Mouse (Mus musculus) neural tube, embryonic 14.5 days (tissue): ENCODE results near the gene Pdzd4. TPM values are rescaled to one million over a fixed set of nuclear protein-coding genes. Genes with fewer than 3 reads are reported as not detected.
A peak's percentile ranks its signal among the peaks of the same experiment; 100 is the strongest.

Experiments
- ATAC-seq: fragments of 200-750 bp; cut with Nextera tagmentation; 2 replicates; pipeline ENCODE4 v1.8.0; 2017; ENCODE audit warnings: low read depth, mild to moderate bottlenecking, moderate TSS enrichment, moderate library complexity
- H3K27ac ChIP-seq: fragments of 300-500 bp; sonication (generic); 2 replicates; pipeline ENCODE4 v1.5.1; 2014; ENCODE audit warnings: low read depth, mild to moderate bottlenecking, control low read depth, low read length, moderate library complexity, mixed read lengths
- H3K27me3 ChIP-seq: fragments of 300-500 bp; sonication (generic); 2 replicates; pipeline ENCODE4 v1.6.1; 2014; ENCODE audit warnings: low read length; ENCODE audit not compliant: control insufficient read depth, insufficient read depth
- H3K36me3 ChIP-seq: fragments of 300-500 bp; sonication (generic); 2 replicates; pipeline ENCODE4 v1.6.1; 2014; ENCODE audit warnings: low read length, mixed read lengths; ENCODE audit not compliant: control insufficient read depth, insufficient read depth
- H3K4me1 ChIP-seq: fragments of 300-500 bp; sonication (generic); 2 replicates; pipeline ENCODE4 v1.6.1; 2014; ENCODE audit warnings: low read length; ENCODE audit not compliant: control insufficient read depth, insufficient read depth
- H3K4me2 ChIP-seq: fragments of 300-500 bp; sonication (generic); 2 replicates; pipeline ENCODE4 v1.6.1; 2014; ENCODE audit warnings: mild to moderate bottlenecking, low read depth, low read length, control low read depth
- H3K4me3 ChIP-seq: fragments of 300-500 bp; sonication (generic); 2 replicates; pipeline ENCODE4 v1.5.1; 2014; ENCODE audit warnings: low read depth, low read length, control low read depth, mixed read lengths
- H3K9ac ChIP-seq: fragments of 300-500 bp; sonication (generic); replicated peaks from 2 replicates; pipeline ENCODE4 v1.6.1; 2014; ENCODE audit warnings: low read depth, mild to moderate bottlenecking, control low read depth, low read length, mixed read lengths
- H3K9me3 ChIP-seq: fragments of 300-500 bp; sonication (generic); 2 replicates; pipeline ENCODE4 v1.6.1; 2016; ENCODE audit warnings: low read length; ENCODE audit not compliant: control insufficient read depth
- WGBS: fragments of 180-500 bp; shearing (Covaris S2); extraction: QIAGEN DNeasy Blood & Tissue Kit; methylation state at CpG from one replicate; pipeline ENCODE4 v1.1.7; 2014; 5-methylcytosine and 5-hydroxymethylcytosine counted together
- polyA plus RNA-seq: library from polyadenylated mRNA; unstranded; fragments of >200 nt; fragmentation: Nextera tagmentation; extraction: Ambion mirVana; gene quantifications from 2 replicates; pipeline ENCODE4 v1.2.1, GENCODE M21; 2014

Pdzd4 gene
- polyA plus RNA-seq, 1 experiment from 2014 or later, result 6.5 TPM

DNA sequence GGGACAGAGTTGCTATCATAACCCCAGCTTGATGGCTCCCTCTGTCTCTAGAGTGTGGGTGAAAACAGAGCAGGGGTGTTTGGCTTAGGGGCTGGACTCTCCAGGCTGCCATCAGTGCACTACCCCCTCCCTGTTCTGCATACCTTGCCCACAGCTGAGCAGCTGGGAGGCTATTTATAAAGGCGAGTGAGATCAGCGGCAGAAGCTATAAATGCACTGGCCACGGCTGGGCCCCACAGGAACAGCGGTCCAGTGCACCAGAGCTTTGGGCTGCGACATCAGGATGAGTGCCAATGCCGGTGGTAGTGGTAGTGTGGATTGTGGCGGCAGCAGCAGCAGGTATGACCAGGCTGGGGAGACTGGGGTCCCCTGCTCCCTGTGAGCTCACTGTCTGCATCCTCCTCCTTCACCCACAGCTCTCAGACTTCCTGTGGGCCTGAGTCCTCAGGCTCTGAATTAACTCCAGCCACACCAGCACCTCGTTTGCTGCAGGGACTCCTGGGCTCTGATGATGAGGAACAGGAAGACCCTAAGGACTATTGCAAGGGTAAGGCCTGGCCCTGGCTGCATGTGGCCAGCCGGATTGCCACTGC is 50.5 kb downstream of the Pdzd4 start, which contains the start of gene Srpk3:
TSS of gene Srpk3 (plus strand) at position 238 of the 593 bp plus-strand sequence.
- Histone ChIP-seq H3K4me2 (no peak within 1 kb of the TSS), H3K36me3 (peaks cover 9% of the 10 kb centered on the region; the same call in 1 of the 2 replicates), H3K4me1 (no peaks in the 10 kb centered on the region), H3K27me3 (no peaks in the 10 kb centered on the region), H3K27ac (no peak within 1 kb of the TSS), H3K4me3 (no peak within 1 kb of the TSS), H3K9me3 (no peaks in the 10 kb centered on the region), H3K9ac (no peak within 1 kb of the TSS)
- 44% methylated on average over 9 of the region's 9 CpGs for WGBS
- ATAC-seq, result 0 out of 2 replicates have a peak, but pooled peaks have one; percentile 19

DNA sequence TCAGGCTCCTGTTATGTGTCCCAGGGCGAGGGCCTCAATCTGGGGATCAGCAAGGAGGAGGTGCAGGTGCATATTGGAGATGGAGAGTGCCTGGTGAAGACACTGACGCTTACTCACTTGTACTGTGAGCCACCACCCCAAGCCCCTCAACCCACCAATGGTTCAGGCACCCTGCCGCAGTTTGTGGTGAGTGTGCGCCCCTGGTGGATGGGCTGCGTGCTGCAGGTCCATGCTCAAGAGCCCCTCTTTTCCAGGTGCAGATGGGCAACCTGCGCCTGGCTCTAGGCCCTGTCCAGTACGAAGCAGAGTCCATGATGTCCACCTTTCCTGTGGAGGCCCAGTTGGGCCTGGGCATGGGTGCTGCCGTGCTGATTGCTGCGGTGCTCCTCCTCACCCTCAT is 57.5 kb downstream of the Pdzd4 start:
- H3K4me3 ChIP-seq, result no peak overlapping the region
- H3K27ac ChIP-seq, result no peak overlapping the region
- no peak for ATAC-seq
- H3K4me1 ChIP-seq, result no peaks in the 10 kb centered on the region
- 67% methylated on average over 9 of the region's 9 CpGs for WGBS
- H3K4me2 ChIP-seq, result no peak overlapping the region
- H3K27me3 ChIP-seq, result no peaks in the 10 kb centered on the region
- H3K9me3 ChIP-seq, result no peaks in the 10 kb centered on the region
- H3K9ac ChIP-seq, result no peak overlapping the region
- H3K36me3 ChIP-seq, result no peaks in the 10 kb centered on the region

GRCm38 (mm10) chrX:73765311-73765710 is 59.5 kb downstream of the Pdzd4 start:
- 83% methylated on average over 1 of the region's 1 CpGs for WGBS

DNA sequence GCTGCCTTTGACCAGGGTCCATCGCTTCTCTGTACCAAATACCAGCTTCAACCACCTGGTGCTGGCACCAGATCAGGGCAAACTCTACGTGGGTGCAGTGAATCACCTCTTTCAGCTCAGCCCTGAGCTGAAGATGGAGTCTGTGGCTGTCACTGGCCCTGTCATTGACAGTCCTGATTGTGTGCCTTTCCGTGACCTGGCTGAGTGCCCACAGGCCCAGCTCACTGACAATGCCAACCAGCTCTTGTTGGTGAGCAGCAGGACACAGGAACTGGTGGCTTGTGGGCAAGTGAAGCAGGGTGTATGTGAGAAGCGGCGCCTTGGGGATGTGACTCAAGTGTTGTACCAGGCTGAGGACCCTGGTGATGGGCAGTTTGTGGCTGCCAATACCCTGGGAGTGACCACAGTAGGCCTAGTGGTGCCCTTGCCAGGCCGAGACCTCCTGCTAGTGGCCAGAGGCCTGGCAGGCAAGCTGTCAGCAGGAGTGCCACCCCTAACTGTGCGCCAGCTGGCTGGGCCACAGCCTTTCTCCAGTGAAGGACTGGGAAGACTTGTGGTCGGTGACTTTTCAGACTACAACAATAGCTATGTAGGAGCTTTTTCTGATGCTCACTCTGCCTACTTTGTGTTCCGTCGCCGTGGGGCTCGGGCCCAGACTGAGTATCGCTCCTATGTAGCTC is 66.0 kb downstream of the Pdzd4 start:
- Histone ChIP-seq H3K9ac (no peak overlapping the region), H3K9me3 (no peaks in the 10 kb centered on the region), H3K27ac (no peak overlapping the region), H3K27me3 (no peaks in the 10 kb centered on the region), H3K4me2 (no peak overlapping the region), H3K4me3 (no peak overlapping the region), H3K4me1 (no peaks in the 10 kb centered on the region), H3K36me3 (no peaks in the 10 kb centered on the region)
- 87% methylated on average over 13 of the region's 13 CpGs for WGBS
- ATAC-seq, result no peak

More at GRCm38 (mm10) chrX:73765311-73765710, 59.5 kb downstream of the Pdzd4 start:
- no peak for ATAC-seq
- Histone ChIP-seq H3K9ac (no peak overlapping the region), H3K36me3 (no peaks in the 10 kb centered on the region), H3K27me3 (no peaks in the 10 kb centered on the region), H3K4me2 (no peak overlapping the region), H3K4me3 (no peak overlapping the region), H3K27ac (no peak overlapping the region), H3K9me3 (no peaks in the 10 kb centered on the region), H3K4me1 (no peaks in the 10 kb centered on the region)

GRCm38 (mm10) chrX:73756334-73757140 is 68.2 kb downstream of the Pdzd4 start, which contains the start of gene Plxnb3:
Gene Plxnb3, plus strand, starts transcription at chrX:73757090.
- Histone ChIP-seq H3K9me3 (no peaks in the 10 kb centered on the region), H3K4me1 (no peaks in the 10 kb centered on the region), H3K9ac (no peak within 1 kb of the TSS), H3K27ac (no peak within 1 kb of the TSS), H3K36me3 (no peaks in the 10 kb centered on the region), H3K4me3 (no peak within 1 kb of the TSS), H3K4me2 (no peak within 1 kb of the TSS), H3K27me3 (no peaks in the 10 kb centered on the region)
- 75% methylated on average over 4 of the region's 5 CpGs for WGBS
- no peak for ATAC-seq

DNA sequence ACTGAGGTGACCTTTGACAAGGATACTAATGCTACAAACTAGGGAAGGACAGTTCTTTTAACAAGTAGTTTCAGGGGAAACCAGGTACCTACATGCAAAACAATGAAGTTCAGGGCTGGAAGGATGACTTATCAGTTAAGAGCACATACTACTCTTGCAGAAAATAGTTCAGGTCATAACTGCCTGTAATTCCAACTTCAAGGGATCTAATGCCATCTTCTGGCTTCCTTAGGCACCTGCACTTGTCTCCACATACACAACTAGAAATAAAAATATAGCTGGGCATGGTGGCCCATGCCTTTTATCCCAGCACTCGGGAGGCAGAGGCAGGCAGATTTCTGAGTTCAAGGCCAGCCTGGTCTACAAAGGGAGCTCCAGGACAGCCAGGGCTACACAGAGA is 75.8 kb downstream of the Pdzd4 start:
- Histone ChIP-seq H3K4me3 (no peak overlapping the region), H3K9ac (no peak overlapping the region), H3K27ac (no peak overlapping the region), H3K36me3 (no peaks in the 10 kb centered on the region), H3K4me2 (no peak overlapping the region), H3K27me3 (no peaks in the 10 kb centered on the region), H3K9me3 (no peaks in the 10 kb centered on the region), H3K4me1 (no peaks in the 10 kb centered on the region)
- 100% methylated on average over 1 of the region's 1 CpGs for WGBS
- ATAC-seq, result no peak

DNA sequence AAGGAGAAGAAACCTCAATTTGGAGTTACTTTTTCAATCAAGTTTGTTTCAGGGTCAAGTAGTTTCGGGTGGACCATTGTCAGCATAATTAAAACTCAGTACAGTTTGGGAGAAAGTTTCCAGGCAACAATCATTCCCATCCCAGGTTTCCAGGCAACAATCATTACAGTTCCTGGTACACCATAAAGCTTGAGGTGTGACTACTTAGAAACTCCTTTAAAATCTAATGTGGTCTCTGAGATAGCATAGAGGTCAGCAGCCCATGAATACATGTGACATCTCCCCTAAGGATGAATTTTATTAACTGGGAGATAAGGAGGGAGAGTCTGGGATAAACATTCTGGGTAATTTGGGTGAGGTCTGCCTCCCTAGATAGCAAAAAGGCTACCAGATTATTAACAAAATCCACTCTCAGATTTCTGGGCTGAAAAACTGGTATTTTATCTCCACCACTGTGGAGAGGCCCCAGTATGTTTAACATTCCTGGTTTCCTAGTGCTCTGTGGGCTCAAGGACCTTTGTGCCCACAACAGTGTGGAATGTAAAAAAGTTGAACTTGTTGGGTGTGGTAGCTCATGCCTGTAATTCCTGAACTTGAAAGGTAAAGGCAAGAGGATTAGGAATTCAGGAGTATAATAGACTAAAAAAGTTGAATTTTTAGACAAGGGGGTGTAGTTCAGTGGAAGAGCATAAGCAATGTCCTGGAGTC is 79.8 kb downstream of the Pdzd4 start:
- WGBS, result 85% methylated on average over 1 of the region's 1 CpGs
- no peak for ATAC-seq
- Histone ChIP-seq H3K4me2 (no peak overlapping the region), H3K27ac (no peak overlapping the region), H3K4me1 (no peaks in the 10 kb centered on the region), H3K27me3 (no peaks in the 10 kb centered on the region), H3K4me3 (no peak overlapping the region), H3K9ac (no peak overlapping the region), H3K9me3 (no peaks in the 10 kb centered on the region), H3K36me3 (no peaks in the 10 kb centered on the region)
